Mouse (Mus musculus): Measurements from ENCODE around the gene Asb4. TPM values are rescaled to one million over a fixed set of nuclear protein-coding genes. Genes with fewer than 3 reads are reported as not detected.

Asb4 gene
- polyA plus RNA-seq, 1 experiment from 2014 or later, result 6.7 TPM

GRCm38 (mm10) chr6:5429562-5429961 lies 46.4 kb downstream of the Asb4 start:
- ATAC-seq (ENCODE audit: low read depth), result no peak
- H3K4me2 ChIP-seq (ENCODE audit: low read depth, low read length), result no peak overlapping the region
- no peaks in the 10 kb centered on the region for H3K36me3 ChIP-seq (ENCODE audit: control insufficient read depth, insufficient read depth, low read length)
- H3K9me3 ChIP-seq (ENCODE audit: control insufficient read depth, low read length), result no peaks in the 10 kb centered on the region
- H3K4me1 ChIP-seq (ENCODE audit: control insufficient read depth, insufficient read depth, low read length), result no peaks in the 10 kb centered on the region
- no peaks in the 10 kb centered on the region for H3K27me3 ChIP-seq (ENCODE audit: control insufficient read depth, insufficient read depth, low read length)
- 93% methylated on average over 4 of the region's 4 CpGs for WGBS
- H3K9ac ChIP-seq (replicated peaks; ENCODE audit: low read depth, low read length), result no peak overlapping the region
- H3K27ac ChIP-seq (ENCODE audit: low read depth, low read length), result no peak overlapping the region
- H3K4me3 ChIP-seq (ENCODE audit: low read depth, low read length), result no peak overlapping the region

DNA sequence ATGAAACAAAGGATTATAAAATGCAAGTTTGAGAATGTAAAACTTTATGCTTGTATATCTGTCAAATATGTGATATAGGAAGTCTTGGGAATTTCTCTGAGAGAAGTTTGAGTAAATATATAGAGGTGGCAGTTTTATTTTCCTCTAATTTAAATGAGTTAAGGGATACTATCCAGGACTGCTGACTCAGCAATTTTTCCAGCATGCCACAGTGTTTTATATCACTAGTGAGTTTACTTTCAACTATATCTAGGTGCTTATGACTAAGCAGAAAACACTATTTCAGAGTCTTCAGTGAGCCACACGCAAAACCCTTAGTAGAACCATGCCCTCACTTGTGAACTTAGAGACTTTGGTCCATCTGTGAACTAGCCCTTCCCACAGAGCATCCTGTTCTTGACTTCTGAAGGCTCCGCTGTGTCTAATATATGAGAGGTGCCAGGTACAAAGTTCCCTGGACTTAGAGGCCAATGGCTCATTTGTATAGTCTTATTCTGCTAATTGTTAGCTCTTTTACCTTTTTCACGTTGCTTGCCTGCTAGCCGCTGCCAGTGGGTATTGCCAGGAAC lies 46.9 kb downstream of the Asb4 start:
- Histone ChIP-seq H3K9ac (replicated peaks; ENCODE audit: low read depth, low read length) (no peak overlapping the region), H3K4me2 (ENCODE audit: low read depth, low read length) (no peak overlapping the region), H3K9me3 (ENCODE audit: control insufficient read depth, low read length) (no peaks in the 10 kb centered on the region), H3K27me3 (ENCODE audit: control insufficient read depth, insufficient read depth, low read length) (no peaks in the 10 kb centered on the region), H3K36me3 (ENCODE audit: control insufficient read depth, insufficient read depth, low read length) (no peaks in the 10 kb centered on the region), H3K27ac (ENCODE audit: low read depth, low read length) (no peak overlapping the region), H3K4me3 (ENCODE audit: low read depth, low read length) (no peak overlapping the region), H3K4me1 (ENCODE audit: control insufficient read depth, insufficient read depth, low read length) (no peaks in the 10 kb centered on the region)
- 97% methylated on average over 4 of the region's 4 CpGs for WGBS
- no peak for ATAC-seq (ENCODE audit: low read depth)

DNA sequence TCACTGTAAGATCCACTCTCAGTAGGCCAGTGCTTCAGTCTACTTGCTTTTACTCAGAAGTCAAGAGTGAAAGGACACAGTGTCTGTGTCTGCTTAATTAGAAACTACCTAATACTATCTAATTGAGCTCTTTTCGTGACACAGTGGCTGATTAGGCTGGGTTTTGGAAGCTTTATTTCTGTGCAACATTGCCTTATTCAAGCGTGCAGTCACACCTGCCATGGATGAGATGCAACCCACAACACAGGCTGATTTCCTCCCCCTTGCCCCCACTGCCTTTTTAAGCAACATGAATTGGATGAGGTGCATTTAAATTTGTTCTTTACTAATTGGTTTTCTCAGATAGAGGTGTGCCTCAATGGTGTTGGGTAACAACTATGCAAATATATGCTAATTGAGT lies 50.7 kb downstream of the Asb4 start:
- H3K9ac ChIP-seq (replicated peaks; ENCODE audit: low read depth, low read length), result no peak overlapping the region
- H3K27ac ChIP-seq (ENCODE audit: low read depth, low read length), result no peak overlapping the region
- ATAC-seq (ENCODE audit: low read depth), result peak; percentile 71; the same call in 1 of the 2 replicates
- no peaks in the 10 kb centered on the region for H3K36me3 ChIP-seq (ENCODE audit: control insufficient read depth, insufficient read depth, low read length)
- H3K27me3 ChIP-seq (ENCODE audit: control insufficient read depth, insufficient read depth, low read length), result no peaks in the 10 kb centered on the region
- WGBS, result 74% methylated on average over 2 of the region's 2 CpGs
- no peak overlapping the region for H3K4me2 ChIP-seq (ENCODE audit: low read depth, low read length)
- no peak overlapping the region for H3K4me3 ChIP-seq (ENCODE audit: low read depth, low read length)
- H3K4me1 ChIP-seq (ENCODE audit: control insufficient read depth, insufficient read depth, low read length), result no peaks in the 10 kb centered on the region
- H3K9me3 ChIP-seq (ENCODE audit: control insufficient read depth, low read length), result no peaks in the 10 kb centered on the region

GRCm38 (mm10) chr6:5437757-5438156 lies 54.6 kb downstream of the Asb4 start:
- Histone ChIP-seq H3K36me3 (ENCODE audit: control insufficient read depth, insufficient read depth, low read length) (no peaks in the 10 kb centered on the region), H3K4me2 (ENCODE audit: low read depth, low read length) (no peak overlapping the region), H3K27me3 (ENCODE audit: control insufficient read depth, insufficient read depth, low read length) (no peaks in the 10 kb centered on the region), H3K4me1 (ENCODE audit: control insufficient read depth, insufficient read depth, low read length) (no peaks in the 10 kb centered on the region), H3K4me3 (ENCODE audit: low read depth, low read length) (no peak overlapping the region), H3K9ac (replicated peaks; ENCODE audit: low read depth, low read length) (no peak overlapping the region), H3K27ac (ENCODE audit: low read depth, low read length) (no peak overlapping the region), H3K9me3 (ENCODE audit: control insufficient read depth, low read length) (no peaks in the 10 kb centered on the region)
- 36% methylated on average over 4 of the region's 4 CpGs for WGBS
- ATAC-seq (ENCODE audit: low read depth), result no peak

GRCm38 (mm10) chr6:5441221-5441620 lies 58.0 kb downstream of the Asb4 start:
- Histone ChIP-seq H3K4me2 (ENCODE audit: low read depth, low read length) (no peak overlapping the region), H3K9me3 (ENCODE audit: control insufficient read depth, low read length) (no peaks in the 10 kb centered on the region), H3K4me1 (ENCODE audit: control insufficient read depth, insufficient read depth, low read length) (no peaks in the 10 kb centered on the region), H3K27ac (ENCODE audit: low read depth, low read length) (no peak overlapping the region), H3K36me3 (ENCODE audit: control insufficient read depth, insufficient read depth, low read length) (no peaks in the 10 kb centered on the region), H3K9ac (replicated peaks; ENCODE audit: low read depth, low read length) (no peak overlapping the region), H3K27me3 (ENCODE audit: control insufficient read depth, insufficient read depth, low read length) (no peaks in the 10 kb centered on the region), H3K4me3 (ENCODE audit: low read depth, low read length) (no peak overlapping the region)
- no peak for ATAC-seq (ENCODE audit: low read depth)
- 88% methylated on average over 6 of the region's 6 CpGs for WGBS

- 22% methylated on average over 14 of the region's 14 CpGs for WGBS
- Histone ChIP-seq H3K4me1 (ENCODE audit: control insufficient read depth, insufficient read depth, low read length) (no peaks in the 10 kb centered on the region), H3K9ac (replicated peaks; ENCODE audit: low read depth, low read length) (no peak overlapping the region), H3K27ac (ENCODE audit: low read depth, low read length) (no peak overlapping the region), H3K36me3 (ENCODE audit: control insufficient read depth, insufficient read depth, low read length) (no peaks in the 10 kb centered on the region), H3K4me3 (ENCODE audit: low read depth, low read length) (no peak overlapping the region), H3K27me3 (ENCODE audit: control insufficient read depth, insufficient read depth, low read length) (no peaks in the 10 kb centered on the region), H3K9me3 (ENCODE audit: control insufficient read depth, low read length) (no peaks in the 10 kb centered on the region), H3K4me2 (ENCODE audit: low read depth, low read length) (no peak overlapping the region)
- ATAC-seq (ENCODE audit: low read depth), result peak; percentile 35; the same call in 1 of the 2 replicates
Measured at GRCm38 (mm10) chr6:5442316-5443085, 59.3 kb downstream of the Asb4 start.

GRCm38 (mm10) chr6:5443104-5443863 lies 60.1 kb downstream of the Asb4 start:
- Histone ChIP-seq H3K9me3 (ENCODE audit: control insufficient read depth, low read length) (no peaks in the 10 kb centered on the region), H3K4me2 (ENCODE audit: low read depth, low read length) (no peak overlapping the region), H3K4me1 (ENCODE audit: control insufficient read depth, insufficient read depth, low read length) (no peaks in the 10 kb centered on the region), H3K27me3 (ENCODE audit: control insufficient read depth, insufficient read depth, low read length) (no peaks in the 10 kb centered on the region), H3K9ac (replicated peaks; ENCODE audit: low read depth, low read length) (no peak overlapping the region), H3K4me3 (ENCODE audit: low read depth, low read length) (no peak overlapping the region), H3K36me3 (ENCODE audit: control insufficient read depth, insufficient read depth, low read length) (no peaks in the 10 kb centered on the region), H3K27ac (ENCODE audit: low read depth, low read length) (no peak overlapping the region)
- WGBS, result 36% methylated on average over 13 of the region's 13 CpGs
- no peak for ATAC-seq (ENCODE audit: low read depth)

GRCm38 (mm10) chr6:5444331-5444898 lies 61.2 kb downstream of the Asb4 start:
- ATAC-seq (ENCODE audit: low read depth), result no peak
- H3K4me2 ChIP-seq (ENCODE audit: low read depth, low read length), result no peak overlapping the region
- H3K36me3 ChIP-seq (ENCODE audit: control insufficient read depth, insufficient read depth, low read length), result no peaks in the 10 kb centered on the region
- no peak overlapping the region for H3K4me3 ChIP-seq (ENCODE audit: low read depth, low read length)
- no peak overlapping the region for H3K9ac ChIP-seq (replicated peaks; ENCODE audit: low read depth, low read length)
- H3K27me3 ChIP-seq (ENCODE audit: control insufficient read depth, insufficient read depth, low read length), result no peaks in the 10 kb centered on the region
- 92% methylated on average over 5 of the region's 5 CpGs for WGBS
- H3K27ac ChIP-seq (ENCODE audit: low read depth, low read length), result no peak overlapping the region
- H3K4me1 ChIP-seq (ENCODE audit: control insufficient read depth, insufficient read depth, low read length), result no peaks in the 10 kb centered on the region
- no peaks in the 10 kb centered on the region for H3K9me3 ChIP-seq (ENCODE audit: control insufficient read depth, low read length)

DNA sequence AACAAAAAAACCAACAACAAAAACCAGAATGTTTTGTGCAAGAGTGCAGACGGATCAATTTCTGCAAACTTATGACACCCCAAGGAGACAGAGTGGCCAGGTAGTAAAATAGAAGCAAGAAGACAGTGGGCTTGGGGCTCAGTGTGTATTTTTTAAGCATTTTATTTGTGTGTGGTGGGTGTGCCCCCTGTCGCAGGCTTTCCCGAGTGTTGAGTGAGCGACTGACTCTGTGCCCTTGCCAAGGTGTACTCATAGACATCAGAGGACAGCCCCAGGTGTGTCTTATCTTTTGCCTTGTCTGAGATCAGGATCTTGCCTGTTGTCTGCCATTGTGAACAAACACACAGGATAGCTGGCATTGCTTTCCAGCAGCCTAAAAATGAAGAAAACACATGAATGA lies 63.8 kb downstream of the Asb4 start:
- ATAC-seq (ENCODE audit: low read depth), result no peak
- no peak overlapping the region for H3K9ac ChIP-seq (replicated peaks; ENCODE audit: low read depth, low read length)

More for the DNA sequence above, 63.8 kb downstream of the Asb4 start:
- Histone ChIP-seq H3K27ac (ENCODE audit: low read depth, low read length) (no peak overlapping the region), H3K36me3 (ENCODE audit: control insufficient read depth, insufficient read depth, low read length) (no peaks in the 10 kb centered on the region), H3K4me3 (ENCODE audit: low read depth, low read length) (no peak overlapping the region), H3K9me3 (ENCODE audit: control insufficient read depth, low read length) (no peaks in the 10 kb centered on the region), H3K4me2 (ENCODE audit: low read depth, low read length) (no peak overlapping the region), H3K27me3 (ENCODE audit: control insufficient read depth, insufficient read depth, low read length) (no peaks in the 10 kb centered on the region), H3K4me1 (ENCODE audit: control insufficient read depth, insufficient read depth, low read length) (no peaks in the 10 kb centered on the region)
- 95% methylated on average over 4 of the region's 4 CpGs for WGBS
